Mouse (Mus musculus) G1E (cell line): ENCODE results near the gene Ccer2.

Experiments used
- CTCF ChIP-seq: IDR thresholded peaks from 2 replicates; pipeline ENCODE4 v1.5.1; 2012; ENCODE audit warnings: low read depth, low read length, inconsistent platforms, mixed read lengths
- GATA1 ChIP-seq: IDR thresholded peaks from 2 replicates; pipeline ENCODE4 v1.6.1; 2012; ENCODE audit warnings: borderline replicate concordance, low read length, inconsistent platforms, mixed read lengths
- GATA2 ChIP-seq: IDR thresholded peaks from 2 replicates; pipeline ENCODE4 v1.6.1; 2012; ENCODE audit warnings: low read depth, low read length, inconsistent platforms, borderline replicate concordance
- POLR2AphosphoS5 ChIP-seq: IDR thresholded peaks from 2 replicates; pipeline ENCODE4 v1.6.1; 2012; ENCODE audit warnings: low read depth, low read length, inconsistent platforms; ENCODE audit not compliant: insufficient replicate concordance
- TAL1 ChIP-seq: conservative IDR thresholded peaks from 2 replicates; pipeline ENCODE4 v1.6.1; 2012; ENCODE audit warnings: low read depth, low read length, inconsistent platforms, mixed read lengths

DNA sequence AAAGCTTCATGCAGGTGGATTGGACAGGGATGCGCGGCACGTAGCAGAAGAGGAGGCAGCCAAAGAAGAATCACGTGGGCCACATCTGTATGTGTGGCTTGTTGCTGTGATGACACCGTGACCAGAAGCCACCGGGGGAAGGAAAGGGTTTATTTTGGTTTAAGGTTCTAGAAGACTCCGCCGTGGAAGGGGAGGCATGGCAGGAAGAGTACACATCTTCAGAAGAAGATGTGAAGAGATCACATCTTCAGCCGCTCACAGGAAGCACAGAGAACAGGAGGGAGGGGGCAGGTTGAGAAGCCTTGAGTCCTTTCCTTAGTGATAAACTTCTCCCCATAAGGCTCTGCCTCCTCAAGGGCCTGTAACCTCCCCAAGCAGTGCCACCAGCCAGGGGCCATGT, 44.0 kb downstream of the Ccer2 start:
- TF ChIP-seq CTCF (no peak), GATA1 (no peak), TAL1 (no peak), GATA2 (no peak), POLR2AphosphoS5 (no peak)
